8 mouse cellular contexts compared by ENCODE assay signal in genomic region chr11:70220731-70221602, GRCm38 (mm10). TPM values are rescaled to one million over a fixed set of nuclear protein-coding genes. Genes with fewer than 3 reads are reported as not detected.
A peak's percentile ranks its signal among the peaks of the same experiment; 100 is the strongest.
DNase-seq lines count a peak whose midpoint lies in the region; ATAC-seq lines count a peak whose summit lies in the region.

Slc16a13 (minus strand) TSS chr11:70221064.

- ATAC-seq in megakaryocyte, adult 5-6 weeks (ENCODE audit: poor library complexity, severe bottlenecking) = peak; percentile 83

- peak; percentile 96 to 98 for DNase-seq in adrenal gland, adult (ENCODE audit: inconsistent age in 2 of 2, low spot score in 1 of 2)
- peak; percentile 97 for DNase-seq in embryo, embryonic 10 days (ENCODE audit: low spot score)
- peak; percentile 71 for DNase-seq in gastrocnemius, postnatal 10 days
- DNase-seq in induced T-regulatory cell, adult 2 months (ENCODE audit: low read depth) = peak; percentile 97
- DNase-seq in left cerebral cortex, adult 8-10 months (ENCODE audit: low spot score in 2 of 2) = peak; percentile 84 to 97
- peak; percentile 94 to 96 for DNase-seq in right cerebral cortex, adult 2 months (ENCODE audit: low spot score in 2 of 2)
- peak; percentile 72 for DNase-seq in urinary bladder, postnatal 10 days (ENCODE audit: low spot score)

RNA-seq across cellular contexts. Expression of gene Slc16a13, which starts in this region (rescaled TPM):
- 1 to 10 TPM; 1.1 to 3.7 TPM for total RNA-seq in gastrocnemius, postnatal 10 days (2021)
- 10 to 100 TPM in 1 of 4 experiments, 1 to 10 TPM in 3; 7.6 to 10.4 (median 8.5) TPM for total RNA-seq in left cerebral cortex, adult 8-10 months (2022)
- total RNA-seq in megakaryocyte, adult 5-6 weeks (2015) = 1.9 and 2.5 TPM in 2 replicates
- total RNA-seq in megakaryocyte, adult 5-6 weeks (2017) = 2.3 and 7.7 TPM in 2 replicates

Comparison
In these comparisons a context has a peak if more than half of its experiments do, and no peak if none do; other contexts are left out.
1. Peak in every context shown above with its lines: DNase-seq and ATAC-seq.